Mouse (Mus musculus) thymus, postnatal 14 days (tissue): ENCODE measurements around the gene Atg9b.
A peak's percentile ranks its signal among the peaks of the same experiment; 100 is the strongest.

Source experiments
- DNase-seq: peaks from one replicate; pipeline ENCODE4 v3.0.0; 2021

Gene Atg9b

GRCm38 (mm10) chr5:24391864-24392263 lies at the start of gene Atg9b:
TSS of gene Atg9b (minus strand) at chr5:24392143.
- no peak for DNase-seq

GRCm38 (mm10) chr5:24441187-24441586 lies 49.2 kb upstream of the Atg9b start:
- no peak for DNase-seq

GRCm38 (mm10) chr5:24433993-24434392 lies 42.0 kb upstream of the Atg9b start:
- DNase-seq, result no peak

- no peak for DNase-seq
Observed at GRCm38 (mm10) chr5:24428596-24428995, 36.7 kb upstream of the Atg9b start.

- DNase-seq, result no peak
Observed at GRCm38 (mm10) chr5:24427981-24428402, 36.0 kb upstream of the Atg9b start.

- no peak for DNase-seq
Observed at GRCm38 (mm10) chr5:24427285-24427633, 35.3 kb upstream of the Atg9b start.

GRCm38 (mm10) chr5:24426556-24427284 lies 34.8 kb upstream of the Atg9b start:
- no peak for DNase-seq

GRCm38 (mm10) chr5:24426037-24426432 lies 34.1 kb upstream of the Atg9b start:
- DNase-seq, result peak; percentile 51

GRCm38 (mm10) chr5:24425421-24426036 lies 33.6 kb upstream of the Atg9b start:
- DNase-seq, result peak; percentile 83

- DNase-seq, result peak; percentile 91
Observed at GRCm38 (mm10) chr5:24424861-24425411, 33.0 kb upstream of the Atg9b start.

GRCm38 (mm10) chr5:24424004-24424781 lies 32.2 kb upstream of the Atg9b start:
- DNase-seq, result no peak

GRCm38 (mm10) chr5:24423129-24424003 lies 31.4 kb upstream of the Atg9b start, which contains the start of the genes Cdk5 and Slc4a2:
TSS of gene Cdk5 (minus strand) at chr5:24423530.
TSS of gene Slc4a2 (plus strand) at chr5:24423837.
- peak; percentile 99 for DNase-seq

GRCm38 (mm10) chr5:24420381-24420780 lies 28.4 kb upstream of the Atg9b start:
- no peak for DNase-seq

- no peak for DNase-seq
Observed at GRCm38 (mm10) chr5:24417587-24417986, 25.6 kb upstream of the Atg9b start.

GRCm38 (mm10) chr5:24416222-24416736 lies 24.3 kb upstream of the Atg9b start:
- peak; percentile 84 for DNase-seq

GRCm38 (mm10) chr5:24413938-24414337 lies 22.0 kb upstream of the Atg9b start:
- no peak for DNase-seq

GRCm38 (mm10) chr5:24413042-24413693 lies 21.2 kb upstream of the Atg9b start, which contains the start of gene Asic3:
TSS of gene Asic3 (plus strand) at chr5:24413392.
- no peak for DNase-seq

GRCm38 (mm10) chr5:24412063-24412462 lies 20.1 kb upstream of the Atg9b start:
- DNase-seq, result no peak

- DNase-seq, result no peak
Observed at GRCm38 (mm10) chr5:24409466-24409865, 17.5 kb upstream of the Atg9b start.

- DNase-seq, result no peak
Observed at GRCm38 (mm10) chr5:24408651-24409050, 16.7 kb upstream of the Atg9b start.

GRCm38 (mm10) chr5:24405389-24405876 lies 13.5 kb upstream of the Atg9b start:
- no peak for DNase-seq
